Mouse (Mus musculus): ENCODE measurements around the gene Olfr480.

Gene Olfr480

GRCm38 (mm10) chr7:108067246-108067645 lies at the start of gene Olfr480:
TSS of gene Olfr480 (minus strand) at chr7:108067346.
- DNase-seq (ENCODE audit: low spot score in 2 of 2) = no peak

GRCm38 (mm10) chr7:108100549-108100948 lies 33.4 kb upstream of the Olfr480 start, which contains the start of gene Olfr483:
TSS of gene Olfr483 (plus strand) at chr7:108100849.
- no peak for DNase-seq (ENCODE audit: low spot score in 2 of 2)

- no peak for DNase-seq (ENCODE audit: low spot score in 2 of 2)
Observed at GRCm38 (mm10) chr7:108097486-108097885, 30.3 kb upstream of the Olfr480 start, which contains the start of gene Olfr482. TSS of gene Olfr482 (minus strand) at chr7:108097586.

DNA sequence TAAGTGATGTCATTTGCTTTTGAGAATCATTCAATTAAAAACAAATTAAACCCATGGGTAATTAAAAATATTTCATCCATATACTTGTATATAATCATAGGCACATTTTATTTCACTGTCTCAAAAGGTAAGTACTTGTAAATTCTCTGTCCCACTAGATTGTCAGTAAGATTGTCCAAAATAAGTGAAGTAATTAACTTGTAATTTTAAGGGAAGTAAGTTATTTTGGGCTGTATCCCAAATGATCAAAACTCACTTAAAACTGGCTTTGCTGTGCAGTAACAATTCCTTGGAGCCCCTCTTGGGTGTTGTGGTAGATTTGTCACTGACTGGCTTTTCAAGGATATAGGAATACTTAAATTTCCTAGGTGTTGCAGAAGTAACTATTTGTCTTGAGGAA lies 12.4 kb upstream of the Olfr480 start, which contains the start of gene Olfr481:
Gene Olfr481, plus strand, starts transcription at position 301 of the 400 bp plus-strand sequence.
- no peak for DNase-seq (ENCODE audit: low spot score in 2 of 2)

- no peak for DNase-seq (ENCODE audit: low spot score in 2 of 2)
Observed at GRCm38 (mm10) chr7:108050393-108050792, 16.8 kb downstream of the Olfr480 start, which contains the start of gene Olfr479. TSS of gene Olfr479 (plus strand) at chr7:108050693.

DNA sequence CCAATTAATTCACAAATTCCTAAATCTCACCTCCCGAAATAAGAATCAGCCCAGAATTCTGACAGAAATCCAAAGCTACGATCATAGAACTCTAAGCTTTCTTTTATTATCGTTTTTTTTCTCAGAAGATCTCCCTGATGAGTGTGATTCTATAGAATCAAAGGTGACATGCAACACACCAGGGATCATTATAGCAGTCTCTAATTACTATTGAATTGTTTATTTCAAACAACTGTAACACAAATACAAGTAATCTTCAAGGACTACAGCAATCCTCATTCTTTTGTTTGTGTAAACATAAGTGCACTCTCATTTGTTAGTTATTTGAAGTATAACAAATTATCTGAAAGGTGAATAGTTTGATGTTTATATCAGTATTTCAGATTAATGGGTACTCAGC lies 33.3 kb downstream of the Olfr480 start, which contains the start of gene Olfr478:
Gene Olfr478, minus strand, starts transcription at position 101 of the 400 bp plus-strand sequence.
- DNase-seq (ENCODE audit: low spot score in 2 of 2) = no peak

Data from spleen, postnatal 10 days (tissue).